Mouse (Mus musculus): Measurements from ENCODE around the gene Gm10647.

DNA sequence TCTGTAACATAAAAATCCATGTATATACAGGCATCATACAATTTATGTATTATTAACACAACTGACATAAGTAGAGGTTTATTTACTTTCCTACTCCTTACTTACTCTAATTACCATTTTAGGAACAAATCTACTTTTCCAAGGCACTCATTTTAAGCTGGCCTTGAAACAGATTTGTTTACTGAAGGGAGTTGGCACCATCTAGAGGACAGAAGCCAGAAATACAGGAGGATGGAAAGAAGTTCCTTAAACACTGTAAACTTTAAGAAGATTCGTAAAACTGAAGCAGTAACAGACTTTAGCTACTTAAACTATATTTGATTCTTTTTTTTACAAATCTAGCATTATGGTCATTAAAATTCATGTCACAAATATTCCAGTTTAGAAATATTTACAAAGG lies 29.2 kb downstream of the Gm10647 start:
- TF ChIP-seq CTCF (IDR thresholded peaks at IDR 0.05): peak; percentile 94
- TF ChIP-seq POLR2A (IDR thresholded peaks at IDR 0.05; ENCODE audit: insufficient read depth, low read depth, low read length): no peak
- no peak for TF ChIP-seq EP300 (IDR thresholded peaks at IDR 0.05; ENCODE audit: insufficient read depth, low read depth, low read length)
